Mouse (Mus musculus): ENCODE measurements around the gene Tas2r129. TPM values are rescaled to one million over a fixed set of nuclear protein-coding genes. Genes with fewer than 3 reads are reported as not detected.
"Not testable (repeated sequence)": the region's sequence is repeated elsewhere in the genome, so short reads cannot be mapped to it uniquely, and the experiment has no call there.

Tas2r129 gene
- total RNA-seq (2021), result not detected

DNA sequence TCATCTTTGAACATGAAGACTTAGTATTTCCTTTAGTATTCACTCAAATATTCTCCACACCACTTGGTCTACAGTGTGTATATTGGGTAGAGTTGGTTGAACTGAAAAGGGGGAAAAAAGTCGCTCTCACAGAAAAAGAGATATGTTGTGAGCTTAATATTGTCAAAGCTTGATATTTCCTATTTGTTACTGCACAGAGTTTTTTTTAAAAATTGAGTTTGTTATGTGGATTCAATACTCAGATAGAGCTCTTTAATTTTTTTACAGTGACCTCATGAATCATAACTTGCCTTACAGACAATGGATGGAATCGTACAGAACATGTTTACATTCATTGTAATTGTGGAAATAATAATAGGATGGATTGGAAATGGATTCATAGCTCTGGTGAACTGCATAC, at the start of gene Tas2r129:
Gene Tas2r129, plus strand, starts transcription at position 301 of the 400 bp plus-strand sequence.
- DNase-seq, result no peak
- intact Hi-C loops (cut with DNase I), result no loop called here

DNA sequence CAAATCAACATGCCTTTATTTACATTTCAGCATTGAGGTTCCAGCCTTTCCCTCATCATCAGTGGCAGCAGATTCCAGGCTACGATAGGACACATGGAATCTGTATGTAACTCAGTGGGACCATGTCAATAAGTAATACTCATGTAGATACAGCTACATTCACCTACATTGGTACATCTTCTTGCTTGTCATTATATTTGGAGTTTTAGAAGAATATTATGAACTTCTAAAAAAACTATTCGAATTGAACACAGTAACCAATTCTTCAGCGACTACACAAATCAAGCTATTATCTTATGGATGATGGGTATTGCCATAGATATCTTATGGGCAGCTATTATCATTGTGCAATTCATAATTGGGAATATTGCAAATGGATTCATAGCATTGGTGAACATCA, 41.6 kb upstream of the Tas2r129 start, which contains the start of gene Tas2r125:
Gene Tas2r125, plus strand, starts transcription at position 301 of the 400 bp plus-strand sequence.
- DNase-seq, result no peak
- intact Hi-C loops (cut with DNase I), result no loop called here

DNA sequence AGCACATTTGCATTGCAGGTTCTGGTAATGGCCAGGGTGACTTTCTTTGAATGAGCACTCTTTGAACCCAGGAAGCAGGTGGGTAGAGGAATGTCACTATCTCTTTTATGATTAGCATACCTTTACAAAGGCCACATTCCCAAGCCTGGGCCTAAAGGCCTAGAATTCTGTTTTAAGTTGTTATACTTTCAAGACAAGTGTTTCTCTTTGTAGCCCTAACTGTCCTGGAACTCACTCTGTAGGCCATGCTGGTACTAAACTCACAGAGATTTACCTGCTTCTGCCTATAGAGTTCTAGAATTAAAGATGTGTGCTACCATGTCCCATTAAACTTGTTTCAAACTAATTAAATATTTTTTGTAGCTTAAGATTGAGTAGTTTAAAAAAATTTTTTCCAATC, 9.5 kb upstream of the Tas2r129 start:
- not testable (repeated sequence) for DNase-seq

DNA sequence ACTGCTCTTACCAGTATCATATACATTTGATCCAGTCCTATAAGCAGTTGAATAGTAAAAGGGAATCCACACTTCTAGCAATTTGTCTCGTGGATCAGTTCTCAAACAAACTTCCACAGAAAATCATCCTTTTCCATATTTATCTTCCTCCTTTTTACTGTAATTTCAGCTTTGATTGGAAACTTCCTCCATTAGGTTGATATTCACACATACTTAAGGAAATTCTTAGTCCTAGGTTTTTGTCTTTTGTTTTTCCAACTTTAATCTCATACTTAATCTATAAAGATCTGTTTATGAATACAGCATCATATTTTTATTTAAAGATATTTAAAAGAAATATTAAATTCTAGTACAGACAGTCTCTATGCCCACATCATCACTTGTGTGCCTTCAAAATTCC, 6.9 kb downstream of the Tas2r129 start, which contains the start of gene Tas2r131:
Gene Tas2r131, minus strand, starts transcription at position 101 of the 400 bp plus-strand sequence.
- intact Hi-C loops (cut with DNase I), result no loop called here
- DNase-seq, result no peak

More for the DNA sequence above, 9.5 kb upstream of the Tas2r129 start:
- intact Hi-C loops (cut with DNase I), result not testable (repeated sequence)

- intact Hi-C loops (cut with DNase I), result loop anchor here (10.0 kb wide), 1 partner anchor 186 kb away; no protein-coding TSS in a partner anchor
- DNase-seq, result no peak
Observed at GRCm38 (mm10) chr6:132980865-132981264, 30.0 kb downstream of the Tas2r129 start, which contains the start of gene Tas2r109. TSS of gene Tas2r109 (minus strand) at chr6:132980965.

Other genes with a start within 250 kb of the Tas2r129 start
- not detected for gene Tas2r122, start 239.2 kb upstream of the Tas2r129 start, total RNA-seq (2021)
- gene Tas2r115, start 213.1 kb upstream of the Tas2r129 start, total RNA-seq (2021), result not detected
- not detected for gene Tas2r124, start 196.4 kb upstream of the Tas2r129 start, total RNA-seq (2021)
- not detected for gene Tas2r102, start 189.0 kb upstream of the Tas2r129 start, total RNA-seq (2021)
- not detected for gene Tas2r136, start 172.9 kb upstream of the Tas2r129 start, total RNA-seq (2021)
- gene Tas2r117, start 148.3 kb upstream of the Tas2r129 start, total RNA-seq (2021), result not detected
- not detected for gene Tas2r123, start 104.0 kb upstream of the Tas2r129 start, total RNA-seq (2021)
- gene Tas2r116, start 95.7 kb upstream of the Tas2r129 start, total RNA-seq (2021), result not detected
- gene Tas2r110, start 83.1 kb upstream of the Tas2r129 start, total RNA-seq (2021), result not detected
- gene Tas2r113, start 58.1 kb upstream of the Tas2r129 start, total RNA-seq (2021), result not detected
- gene Tas2r125, start 41.5 kb upstream of the Tas2r129 start, total RNA-seq (2021), result not detected
- gene Tas2r131, start 6.8 kb downstream of the Tas2r129 start, total RNA-seq (2021), result not detected
- not detected for gene Tas2r109, start 29.9 kb downstream of the Tas2r129 start, total RNA-seq (2021)
- gene Tas2r103, start 86.0 kb downstream of the Tas2r129 start, total RNA-seq (2021), result not detected
- gene Tas2r140, start 104.7 kb downstream of the Tas2r129 start, total RNA-seq (2021), result not detected
- gene Smim10l1, start 153.8 kb downstream of the Tas2r129 start, total RNA-seq (2021), result 10 to 100 TPM; 69.3 to 70.3 TPM

All from heart, postnatal 36 days (tissue).